Mouse (Mus musculus): ENCODE results near the gene Tectb. TPM values are rescaled to one million over a fixed set of nuclear protein-coding genes. Genes with fewer than 3 reads are reported as not detected.
"Not testable (repeated sequence)": the region's sequence is repeated elsewhere in the genome, so short reads cannot be mapped to it uniquely, and the experiment has no call there.

The Tectb gene
- polyA plus RNA-seq, 1 experiment from 2014 or later = not detected

GRCm38 (mm10) chr19:55169236-55169729 is 11.2 kb upstream of the Tectb start:
- not testable (repeated sequence) for H3K4me3 ChIP-seq (ENCODE audit: low read depth, low read length); H3K9ac ChIP-seq (ENCODE audit: low read depth, low read length); H3K27me3 ChIP-seq (ENCODE audit: control insufficient read depth, insufficient read depth, low read length); H3K4me1 ChIP-seq (ENCODE audit: control insufficient read depth, insufficient read depth, low read length); H3K27ac ChIP-seq (ENCODE audit: low read depth, low read length); H3K4me2 ChIP-seq; H3K36me3 ChIP-seq (ENCODE audit: control insufficient read depth, insufficient read depth, low read length); H3K9me3 ChIP-seq (replicated peaks; ENCODE audit: control insufficient read depth, low read length); ATAC-seq (replicated peaks; ENCODE audit: insufficient number of reproducible peaks, low FRiP score, low TSS enrichment)
- 83% methylated on average over 8 of the region's 8 CpGs for WGBS (ENCODE audit: insufficient replicate concordance)

GRCm38 (mm10) chr19:55170399-55170798 is 10.1 kb upstream of the Tectb start:
- Histone ChIP-seq H3K36me3 (ENCODE audit: control insufficient read depth, insufficient read depth, low read length) (no peaks in the 10 kb centered on the region), H3K4me1 (ENCODE audit: control insufficient read depth, insufficient read depth, low read length) (no peaks in the 10 kb centered on the region), H3K4me3 (ENCODE audit: low read depth, low read length) (no peak overlapping the region), H3K27ac (ENCODE audit: low read depth, low read length) (no peak overlapping the region), H3K4me2 (no peak overlapping the region), H3K9me3 (replicated peaks; ENCODE audit: control insufficient read depth, low read length) (peaks cover 3% of the 10 kb centered on the region; the same call in 1 of the 2 replicates), H3K9ac (ENCODE audit: low read depth, low read length) (no peak overlapping the region), H3K27me3 (ENCODE audit: control insufficient read depth, insufficient read depth, low read length) (no peaks in the 10 kb centered on the region)
- ATAC-seq (replicated peaks; ENCODE audit: insufficient number of reproducible peaks, low FRiP score, low TSS enrichment) = no peak

- no peak for ATAC-seq (replicated peaks; ENCODE audit: insufficient number of reproducible peaks, low FRiP score, low TSS enrichment)
- Histone ChIP-seq H3K9ac (ENCODE audit: low read depth, low read length) (no peak overlapping the region), H3K4me1 (ENCODE audit: control insufficient read depth, insufficient read depth, low read length) (no peaks in the 10 kb centered on the region), H3K27ac (ENCODE audit: low read depth, low read length) (no peak overlapping the region), H3K9me3 (replicated peaks; ENCODE audit: control insufficient read depth, low read length) (peaks cover 3% of the 10 kb centered on the region; the same call in 1 of the 2 replicates), H3K36me3 (ENCODE audit: control insufficient read depth, insufficient read depth, low read length) (no peaks in the 10 kb centered on the region), H3K4me2 (no peak overlapping the region), H3K27me3 (ENCODE audit: control insufficient read depth, insufficient read depth, low read length) (no peaks in the 10 kb centered on the region), H3K4me3 (ENCODE audit: low read depth, low read length) (no peak overlapping the region)
- WGBS (ENCODE audit: insufficient replicate concordance) = 79% methylated on average over 1 of the region's 1 CpGs
Observed at GRCm38 (mm10) chr19:55171585-55171984, 8.9 kb upstream of the Tectb start.

- no peak overlapping the region for H3K4me2 ChIP-seq
- no peaks in the 10 kb centered on the region for H3K4me1 ChIP-seq (ENCODE audit: control insufficient read depth, insufficient read depth, low read length)
- H3K9me3 ChIP-seq (replicated peaks; ENCODE audit: control insufficient read depth, low read length) = no peaks in the 10 kb centered on the region
- WGBS (ENCODE audit: insufficient replicate concordance) = 80% methylated on average over 3 of the region's 3 CpGs
- ATAC-seq (replicated peaks; ENCODE audit: insufficient number of reproducible peaks, low FRiP score, low TSS enrichment) = no peak
- H3K27me3 ChIP-seq (ENCODE audit: control insufficient read depth, insufficient read depth, low read length) = no peaks in the 10 kb centered on the region
- H3K4me3 ChIP-seq (ENCODE audit: low read depth, low read length) = no peak overlapping the region
- H3K36me3 ChIP-seq (ENCODE audit: control insufficient read depth, insufficient read depth, low read length) = no peaks in the 10 kb centered on the region
- H3K27ac ChIP-seq (ENCODE audit: low read depth, low read length) = no peak overlapping the region
- H3K9ac ChIP-seq (ENCODE audit: low read depth, low read length) = no peak overlapping the region
Observed at GRCm38 (mm10) chr19:55177143-55177542, 3.4 kb upstream of the Tectb start.

- WGBS (ENCODE audit: insufficient replicate concordance) = 75% methylated on average over 7 of the region's 7 CpGs
- H3K9ac ChIP-seq (ENCODE audit: low read depth, low read length) = no peak overlapping the region
- no peak overlapping the region for H3K4me2 ChIP-seq
- no peaks in the 10 kb centered on the region for H3K36me3 ChIP-seq (ENCODE audit: control insufficient read depth, insufficient read depth, low read length)
- no peak for ATAC-seq (replicated peaks; ENCODE audit: insufficient number of reproducible peaks, low FRiP score, low TSS enrichment)
- H3K27ac ChIP-seq (ENCODE audit: low read depth, low read length) = no peak overlapping the region
- no peaks in the 10 kb centered on the region for H3K4me1 ChIP-seq (ENCODE audit: control insufficient read depth, insufficient read depth, low read length)
- no peaks in the 10 kb centered on the region for H3K27me3 ChIP-seq (ENCODE audit: control insufficient read depth, insufficient read depth, low read length)
- H3K9me3 ChIP-seq (replicated peaks; ENCODE audit: control insufficient read depth, low read length) = no peaks in the 10 kb centered on the region
- no peak overlapping the region for H3K4me3 ChIP-seq (ENCODE audit: low read depth, low read length)
Observed at GRCm38 (mm10) chr19:55184442-55184841, 3.9 kb downstream of the Tectb start.

GRCm38 (mm10) chr19:55185074-55185473 is 4.5 kb downstream of the Tectb start:
- ATAC-seq (replicated peaks; ENCODE audit: insufficient number of reproducible peaks, low FRiP score, low TSS enrichment) = no peak
- WGBS (ENCODE audit: insufficient replicate concordance) = 65% methylated on average over 7 of the region's 7 CpGs

GRCm38 (mm10) chr19:55185651-55186050 is 5.1 kb downstream of the Tectb start:
- Histone ChIP-seq H3K9ac (ENCODE audit: low read depth, low read length) (no peak overlapping the region), H3K4me1 (ENCODE audit: control insufficient read depth, insufficient read depth, low read length) (no peaks in the 10 kb centered on the region), H3K4me3 (ENCODE audit: low read depth, low read length) (no peak overlapping the region), H3K9me3 (replicated peaks; ENCODE audit: control insufficient read depth, low read length) (no peaks in the 10 kb centered on the region), H3K27ac (ENCODE audit: low read depth, low read length) (no peak overlapping the region), H3K27me3 (ENCODE audit: control insufficient read depth, insufficient read depth, low read length) (no peaks in the 10 kb centered on the region), H3K4me2 (no peak overlapping the region), H3K36me3 (ENCODE audit: control insufficient read depth, insufficient read depth, low read length) (no peaks in the 10 kb centered on the region)
- ATAC-seq (replicated peaks; ENCODE audit: insufficient number of reproducible peaks, low FRiP score, low TSS enrichment) = no peak
- WGBS (ENCODE audit: insufficient replicate concordance) = 62% methylated on average over 3 of the region's 3 CpGs

More at GRCm38 (mm10) chr19:55185074-55185473, 4.5 kb downstream of the Tectb start:
- Histone ChIP-seq H3K27ac (ENCODE audit: low read depth, low read length) (no peak overlapping the region), H3K9me3 (replicated peaks; ENCODE audit: control insufficient read depth, low read length) (no peaks in the 10 kb centered on the region), H3K36me3 (ENCODE audit: control insufficient read depth, insufficient read depth, low read length) (no peaks in the 10 kb centered on the region), H3K27me3 (ENCODE audit: control insufficient read depth, insufficient read depth, low read length) (no peaks in the 10 kb centered on the region), H3K4me3 (ENCODE audit: low read depth, low read length) (no peak overlapping the region), H3K4me2 (no peak overlapping the region), H3K4me1 (ENCODE audit: control insufficient read depth, insufficient read depth, low read length) (no peaks in the 10 kb centered on the region), H3K9ac (ENCODE audit: low read depth, low read length) (no peak overlapping the region)

GRCm38 (mm10) chr19:55190065-55190464 is 9.5 kb downstream of the Tectb start:
- 64% methylated on average over 5 of the region's 5 CpGs for WGBS (ENCODE audit: insufficient replicate concordance)
- Histone ChIP-seq H3K27me3 (ENCODE audit: control insufficient read depth, insufficient read depth, low read length) (no peaks in the 10 kb centered on the region), H3K27ac (ENCODE audit: low read depth, low read length) (no peak overlapping the region), H3K9ac (ENCODE audit: low read depth, low read length) (no peak overlapping the region), H3K4me3 (ENCODE audit: low read depth, low read length) (no peak overlapping the region), H3K4me1 (ENCODE audit: control insufficient read depth, insufficient read depth, low read length) (no peaks in the 10 kb centered on the region), H3K4me2 (no peak overlapping the region), H3K9me3 (replicated peaks; ENCODE audit: control insufficient read depth, low read length) (no peaks in the 10 kb centered on the region), H3K36me3 (ENCODE audit: control insufficient read depth, insufficient read depth, low read length) (no peaks in the 10 kb centered on the region)
- no peak for ATAC-seq (replicated peaks; ENCODE audit: insufficient number of reproducible peaks, low FRiP score, low TSS enrichment)

- no peak overlapping the region for H3K4me2 ChIP-seq
- H3K27ac ChIP-seq (ENCODE audit: low read depth, low read length) = no peak overlapping the region
- H3K4me3 ChIP-seq (ENCODE audit: low read depth, low read length) = no peak overlapping the region
- 72% methylated on average over 2 of the region's 2 CpGs for WGBS (ENCODE audit: insufficient replicate concordance)
- ATAC-seq (replicated peaks; ENCODE audit: insufficient number of reproducible peaks, low FRiP score, low TSS enrichment) = no peak
- H3K36me3 ChIP-seq (ENCODE audit: control insufficient read depth, insufficient read depth, low read length) = no peaks in the 10 kb centered on the region
- H3K9ac ChIP-seq (ENCODE audit: low read depth, low read length) = no peak overlapping the region
- H3K9me3 ChIP-seq (replicated peaks; ENCODE audit: control insufficient read depth, low read length) = no peaks in the 10 kb centered on the region
- no peaks in the 10 kb centered on the region for H3K27me3 ChIP-seq (ENCODE audit: control insufficient read depth, insufficient read depth, low read length)
- no peaks in the 10 kb centered on the region for H3K4me1 ChIP-seq (ENCODE audit: control insufficient read depth, insufficient read depth, low read length)
Observed at GRCm38 (mm10) chr19:55191596-55191995, 11.1 kb downstream of the Tectb start.

All from heart, embryonic 11.5 days (tissue).